Mouse (Mus musculus) myocyte (in vitro differentiated cells): Measurements from ENCODE around the gene Gm49342. TPM values are rescaled to one million over a fixed set of nuclear protein-coding genes. Genes with fewer than 3 reads are reported as not detected.
A peak's percentile ranks its signal among the peaks of the same experiment; 100 is the strongest.
"Not testable (repeated sequence)": the region's sequence is repeated elsewhere in the genome, so short reads cannot be mapped to it uniquely, and the experiment has no call there.

ENCODE experiments used
- H3K27me3 ChIP-seq: one replicate; pipeline ENCODE4 v1.6.1; 2011; ENCODE audit not compliant: control insufficient read depth, insufficient read depth, insufficient read length
- H3K36me3 ChIP-seq: one replicate; pipeline ENCODE4 v1.6.1; 2011; ENCODE audit not compliant: control insufficient read depth, insufficient read depth
- H3K4me2 ChIP-seq: one replicate; pipeline ENCODE4 v1.6.1; 2011; ENCODE audit warnings: low read depth, control low read depth
- H3K4me3 ChIP-seq: one replicate; pipeline ENCODE4 v1.5.1; 2011; ENCODE audit warnings: mild to moderate bottlenecking, control low read depth, moderate library complexity
- H3K79me2 ChIP-seq: one replicate; pipeline ENCODE4 v1.6.1; 2011; ENCODE audit not compliant: control insufficient read depth, insufficient read depth
- H3ac ChIP-seq: one replicate; pipeline ENCODE4 v1.6.1; 2011; ENCODE audit not compliant: control insufficient read depth, insufficient read length
- CEBPB ChIP-seq: IDR thresholded peaks from 2 replicates; pipeline ENCODE4 v1.6.1; 2011; ENCODE audit warnings: mild to moderate bottlenecking, moderate library complexity; ENCODE audit not compliant: poor library complexity, insufficient read depth, severe bottlenecking
- E2F4 ChIP-seq: IDR thresholded peaks from one replicate; pipeline ENCODE4 v1.6.1; 2011; ENCODE audit warnings: mild to moderate bottlenecking, control low read depth, moderate library complexity; ENCODE audit not compliant: insufficient read depth
- MAX ChIP-seq: IDR thresholded peaks from one replicate; pipeline ENCODE4 v1.6.1; 2011; ENCODE audit warnings: low read depth, mild to moderate bottlenecking, control low read depth
- MYOD1 ChIP-seq, 3 experiments: IDR thresholded peaks; one replicate each; pipeline ENCODE4 v1.6.1; 2011; ENCODE audit warnings: control low read depth in 2 of 3, low read depth in 2 of 3, mild to moderate bottlenecking in 2 of 3, moderate library complexity in 1 of 3; ENCODE audit not compliant: insufficient read length in 2 of 3, control insufficient read depth in 1 of 3
- MYOG ChIP-seq, 3 experiments: IDR thresholded peaks; one replicate each; pipeline ENCODE4 v1.6.1; 2011; ENCODE audit warnings: control low read depth in 2 of 3, low read depth in 2 of 3, mild to moderate bottlenecking in 2 of 3; ENCODE audit not compliant: insufficient read length in 2 of 3, control insufficient read depth in 1 of 3, insufficient read depth in 1 of 3
- POLR2A ChIP-seq: IDR thresholded peaks from one replicate; pipeline ENCODE4 v1.6.1; 2011; ENCODE audit warnings: low read depth, mild to moderate bottlenecking, control low read depth, moderate library complexity; ENCODE audit not compliant: insufficient read length
- POLR2AphosphoS2 ChIP-seq: IDR thresholded peaks from one replicate; pipeline ENCODE4 v1.6.1; 2011; ENCODE audit warnings: low read depth, control low read depth; ENCODE audit not compliant: insufficient read length
- REST ChIP-seq: IDR thresholded peaks from one replicate; pipeline ENCODE4 v1.6.1; 2011; ENCODE audit warnings: mild to moderate bottlenecking, control low read depth, moderate library complexity; ENCODE audit not compliant: insufficient read depth, insufficient read length
- SRF ChIP-seq: IDR thresholded peaks from one replicate; pipeline ENCODE4 v1.6.1; 2011; ENCODE audit warnings: low read depth; ENCODE audit not compliant: control insufficient read depth, insufficient read length
- TCF12 ChIP-seq: IDR thresholded peaks from one replicate; pipeline ENCODE4 v1.6.1; 2011; ENCODE audit warnings: mild to moderate bottlenecking, control low read depth; ENCODE audit not compliant: poor library complexity, insufficient read depth, severe bottlenecking
- TCF3 ChIP-seq: IDR thresholded peaks from one replicate; pipeline ENCODE4 v1.6.1; 2011; ENCODE audit warnings: low read depth, control low read depth; ENCODE audit not compliant: insufficient read length
- USF1 ChIP-seq: IDR thresholded peaks from one replicate; pipeline ENCODE4 v1.6.1; 2011; ENCODE audit warnings: low read depth, mild to moderate bottlenecking, control low read depth, moderate library complexity
- polyA plus RNA-seq: library from polyadenylated mRNA; unstranded; fragments of >200 nt; fragmentation: generic; extraction: Trizol; gene quantifications from one replicate; pipeline ENCODE4 v1.2.1, GENCODE M21; 2012; ENCODE audit warnings: missing spikeins

The Gm49342 gene
- polyA plus RNA-seq, 1 experiment = 11.9 TPM

- Histone ChIP-seq H3K4me2 (peak overlapping the region; percentile 22), H3K4me3 (no peak overlapping the region), H3K36me3 (no peaks in the 10 kb centered on the region), H3ac (no peak overlapping the region), H3K27me3 (no peaks in the 10 kb centered on the region), H3K79me2 (no peaks in the 10 kb centered on the region)
- TF ChIP-seq SRF (no peak), MYOG (IDR thresholded peaks at IDR 0.05; ENCODE audit: control insufficient read depth in 1 of 3, insufficient read depth in 1 of 3, insufficient read length in 2 of 3, low read depth in 2 of 3) (no peak), TCF3 (no peak), MAX (no peak), USF1 (no peak), CEBPB (no peak), MYOD1 (IDR thresholded peaks at IDR 0.05; ENCODE audit: control insufficient read depth in 1 of 3, insufficient read length in 2 of 3, low read depth in 2 of 3) (no peak), E2F4 (no peak), TCF12 (no peak), REST (no peak), POLR2AphosphoS2 (no peak), POLR2A (no peak)
These were observed 6.0 kb upstream of the Gm49342 start for GRCm38 (mm10) chr14:50938119-50938908.

- H3ac ChIP-seq = no peak overlapping the region
- no peak overlapping the region for H3K4me3 ChIP-seq
- H3K79me2 ChIP-seq = no peaks in the 10 kb centered on the region
- TF ChIP-seq USF1 (no peak), E2F4 (no peak), MYOD1 (IDR thresholded peaks at IDR 0.05; ENCODE audit: control insufficient read depth in 1 of 3, insufficient read length in 2 of 3, low read depth in 2 of 3) (no peak), REST (no peak), SRF (no peak), POLR2A (no peak), MYOG (IDR thresholded peaks at IDR 0.05; ENCODE audit: control insufficient read depth in 1 of 3, insufficient read depth in 1 of 3, insufficient read length in 2 of 3, low read depth in 2 of 3) (no peak), TCF12 (no peak), MAX (no peak)
- H3K36me3 ChIP-seq = no peaks in the 10 kb centered on the region
- no peaks in the 10 kb centered on the region for H3K27me3 ChIP-seq
- peak overlapping the region; percentile 22 for H3K4me2 ChIP-seq
These were observed 5.4 kb upstream of the Gm49342 start for GRCm38 (mm10) chr14:50938940-50939339.

DNA sequence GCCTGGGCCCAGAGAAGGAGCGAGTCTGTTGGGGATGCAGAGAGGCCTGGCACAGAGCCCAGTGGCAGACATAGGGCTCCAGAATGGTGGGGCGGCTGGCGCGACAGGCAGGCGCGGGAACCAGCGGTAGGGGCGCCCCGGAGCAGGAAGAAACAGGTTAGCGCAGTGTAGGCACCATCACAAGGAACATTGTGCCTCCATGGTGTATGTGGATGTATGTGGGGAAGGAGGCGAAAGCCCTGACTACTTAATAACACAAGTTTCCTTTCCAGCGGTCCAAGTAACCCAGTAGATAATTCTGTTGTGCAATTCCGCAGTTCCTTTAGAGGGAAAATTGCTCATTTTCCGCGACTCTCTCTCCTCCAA is 334 bp downstream of the Gm49342 start:
- H3K36me3 ChIP-seq, H3ac ChIP-seq, H3K27me3 ChIP-seq, H3K79me2 ChIP-seq: not testable (repeated sequence)
- Histone ChIP-seq H3K4me2 (peak overlapping the region; percentile 77), H3K4me3 (peak overlapping the region; percentile 40)

- H3K4me3 ChIP-seq = peak overlapping the region; percentile 40
- H3K79me2 ChIP-seq, H3K27me3 ChIP-seq, H3K36me3 ChIP-seq, H3ac ChIP-seq: not testable (repeated sequence)
- H3K4me2 ChIP-seq = peak overlapping the region; percentile 77
These were observed 764 bp downstream of the Gm49342 start for GRCm38 (mm10) chr14:50945081-50945480.

DNA sequence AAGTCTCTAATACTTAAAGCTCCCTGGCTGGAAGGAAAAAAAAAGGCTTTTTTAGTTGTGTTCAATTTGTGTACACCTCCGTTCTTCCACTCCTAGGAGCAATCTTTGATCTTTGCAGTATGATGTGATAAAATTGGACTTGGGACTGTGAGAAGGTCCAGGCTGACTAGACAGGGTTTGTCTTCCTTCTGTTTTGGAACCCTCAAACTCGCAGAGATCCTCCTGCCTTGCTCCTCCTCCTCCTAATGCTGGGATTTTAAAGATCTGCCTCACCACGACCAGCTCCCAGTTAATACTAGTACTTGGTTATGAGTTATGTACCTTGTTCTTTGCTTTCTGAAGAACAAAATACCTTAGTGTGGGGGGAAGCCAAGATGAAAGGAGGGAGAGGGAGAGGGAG is 1.2 kb downstream of the Gm49342 start:
- not testable (repeated sequence) for H3K36me3 ChIP-seq, H3K27me3 ChIP-seq, H3ac ChIP-seq, H3K79me2 ChIP-seq
- Histone ChIP-seq H3K4me2 (peak overlapping the region; percentile 77), H3K4me3 (peak overlapping the region; percentile 40)

DNA sequence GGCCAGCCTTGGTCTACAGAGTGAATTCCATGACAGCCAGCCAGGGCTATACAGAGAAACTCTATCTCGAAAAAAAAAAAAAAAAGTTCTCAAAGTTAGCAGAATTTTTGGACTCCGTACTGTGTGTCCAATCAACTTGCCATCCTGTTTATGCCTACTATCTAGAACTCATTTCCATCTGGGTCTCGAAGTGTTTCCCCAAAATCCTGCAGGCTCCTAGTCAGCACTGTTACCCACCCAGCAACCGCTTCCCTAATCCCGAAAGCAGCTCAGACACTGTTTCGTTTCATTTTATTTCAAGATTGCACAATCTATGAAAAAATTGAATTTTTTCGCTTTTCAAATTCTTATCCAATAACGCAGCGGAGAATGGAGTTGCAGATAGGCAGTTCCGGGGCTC is 11.2 kb downstream of the Gm49342 start:
- Histone ChIP-seq H3K79me2 (no peaks in the 10 kb centered on the region), H3K4me3 (no peak overlapping the region), H3K4me2 (no peak overlapping the region), H3K36me3 (no peaks in the 10 kb centered on the region), H3K27me3 (no peaks in the 10 kb centered on the region), H3ac (no peak overlapping the region)
- TF ChIP-seq POLR2A (no peak), MYOD1 (IDR thresholded peaks at IDR 0.05; ENCODE audit: control insufficient read depth in 1 of 3, insufficient read length in 2 of 3, low read depth in 2 of 3) (no peak), TCF12 (no peak), MYOG (IDR thresholded peaks at IDR 0.05; ENCODE audit: control insufficient read depth in 1 of 3, insufficient read depth in 1 of 3, insufficient read length in 2 of 3, low read depth in 2 of 3) (no peak), REST (no peak), USF1 (no peak), E2F4 (no peak), POLR2AphosphoS2 (no peak), CEBPB (no peak), TCF3 (no peak), SRF (no peak), MAX (no peak)

DNA sequence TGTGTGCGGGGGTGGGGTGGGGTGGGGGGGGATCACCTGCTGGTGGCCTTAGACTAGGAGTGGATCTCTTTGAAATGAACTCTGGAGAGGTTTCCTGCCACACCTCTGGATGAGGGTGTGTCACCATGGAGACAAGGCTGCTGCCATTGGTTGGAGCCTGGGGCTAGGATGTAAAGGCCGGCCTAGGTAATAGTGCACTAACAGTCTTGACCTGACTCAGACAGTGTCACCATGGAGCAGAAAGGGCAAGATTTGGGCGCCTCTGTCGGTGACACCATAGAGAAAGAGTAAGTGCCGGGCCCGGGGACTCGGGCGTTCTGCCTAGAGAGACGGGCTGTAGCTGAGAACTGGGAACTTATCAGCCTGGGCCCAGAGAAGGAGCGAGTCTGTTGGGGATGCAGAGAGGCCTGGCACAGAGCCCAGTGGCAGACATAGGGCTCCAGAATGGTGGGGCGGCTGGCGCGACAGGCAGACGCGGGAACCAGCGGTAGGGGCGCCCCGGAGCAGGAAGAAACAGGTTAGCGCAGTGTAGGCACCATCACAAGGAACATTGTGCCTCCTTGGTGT is 11.7 kb downstream of the Gm49342 start, which contains the start of gene Pnp2:
TSS of gene Pnp2 (plus strand) at position 51 of the 567 bp plus-strand sequence.
- H3ac ChIP-seq, H3K36me3 ChIP-seq: not testable (repeated sequence)

GRCm38 (mm10) chr14:50956724-50957123 is 12.4 kb downstream of the Gm49342 start:
- peak overlapping the region; percentile 38 for H3K4me2 ChIP-seq
- H3ac ChIP-seq, H3K79me2 ChIP-seq, H3K27me3 ChIP-seq, H3K36me3 ChIP-seq, H3K4me3 ChIP-seq: not testable (repeated sequence)

More for the DNA sequence above, 11.7 kb downstream of the Gm49342 start, which contains the start of gene Pnp2:
- H3K4me2 ChIP-seq = peak within 1 kb of the TSS; percentile 38
- not testable (repeated sequence) for H3K79me2 ChIP-seq, H3K4me3 ChIP-seq, H3K27me3 ChIP-seq
